Mouse (Mus musculus): ENCODE data around the gene Xpr1. TPM values are rescaled to one million over a fixed set of nuclear protein-coding genes. Genes with fewer than 3 reads are reported as not detected.

The Xpr1 gene
- total and polyA plus RNA-seq, 3 experiments, result 6.2 to 67.8 (median 12.2) TPM

GRCm38 (mm10) chr1:155239962-155240717 lies 177.1 kb downstream of the Xpr1 start (continued):
- no peak for TF ChIP-seq USF1 (IDR thresholded peaks at IDR 0.05; ENCODE audit: low read depth, low read length)
- no peak for TF ChIP-seq MAZ (IDR thresholded peaks at IDR 0.05; ENCODE audit: low read depth, low read length)

- DNase-seq (ENCODE audit: low read depth, low spot score), result no peak
- no peaks in the 10 kb centered on the region; a peak in 1 of 4 replicates for H3K36me3 ChIP-seq (ENCODE audit: control insufficient read depth in 1 of 2, insufficient read depth in 2 of 2, low read length in 2 of 2)
- H3K27ac ChIP-seq (ENCODE audit: control insufficient read depth, low read depth, low read length), result no peak overlapping the region
- no peak for TF ChIP-seq USF2 (IDR thresholded peaks at IDR 0.05; ENCODE audit: borderline replicate concordance in 1 of 2, insufficient read depth in 1 of 2, low read depth in 1 of 2, low read length in 2 of 2)
- TF ChIP-seq MYC (IDR thresholded peaks at IDR 0.05; ENCODE audit: low read depth, low read length), result no peak
- no peak for TF ChIP-seq HCFC1 (IDR thresholded peaks at IDR 0.05; ENCODE audit: low read depth, low read length)
- TF ChIP-seq MEF2A (IDR thresholded peaks at IDR 0.05; ENCODE audit: extremely low read depth, insufficient replicate concordance, low read depth, low read length, poor library complexity, severe bottlenecking), result no peak
- peaks cover 2 to 15% of the 10 kb centered on the region in 2 experiments; a peak in 3 of 4 replicates for H3K4me1 ChIP-seq (ENCODE audit: control insufficient read depth in 1 of 2, insufficient read depth in 2 of 2, low read length in 2 of 2)
- H3K79me2 ChIP-seq (ENCODE audit: control insufficient read depth, insufficient read depth, low read length, poor library complexity), result no peaks in the 10 kb centered on the region
- no peak overlapping the region for H3K4me3 ChIP-seq (ENCODE audit: control insufficient read depth in 1 of 2, insufficient read depth in 1 of 2, low read depth in 2 of 2, low read length in 2 of 2)
- H3K9me3 ChIP-seq (replicated peaks; ENCODE audit: insufficient read depth, low read length), result no peaks in the 10 kb centered on the region
- no peaks in the 10 kb centered on the region for H3K27me3 ChIP-seq (ENCODE audit: control insufficient read depth in 1 of 2, insufficient read depth in 2 of 2, low read length in 2 of 2)
- H3K9ac ChIP-seq (ENCODE audit: control insufficient read depth, low read depth, low read length, poor library complexity, severe bottlenecking), result no peak overlapping the region
Observed at GRCm38 (mm10) chr1:155239169-155239568, 178.0 kb downstream of the Xpr1 start.

GRCm38 (mm10) chr1:155238126-155238525 lies 179.1 kb downstream of the Xpr1 start:
- no peak overlapping the region for H3K9ac ChIP-seq (ENCODE audit: control insufficient read depth, low read depth, low read length, poor library complexity, severe bottlenecking)
- no peak overlapping the region for H3K27ac ChIP-seq (ENCODE audit: control insufficient read depth, low read depth, low read length)
- no peaks in the 10 kb centered on the region for H3K79me2 ChIP-seq (ENCODE audit: control insufficient read depth, insufficient read depth, low read length, poor library complexity)
- H3K4me1 ChIP-seq (ENCODE audit: control insufficient read depth in 1 of 2, insufficient read depth in 2 of 2, low read length in 2 of 2), result peaks cover 2 to 15% of the 10 kb centered on the region in 2 experiments; a peak in 3 of 4 replicates
- H3K36me3 ChIP-seq (ENCODE audit: control insufficient read depth in 1 of 2, insufficient read depth in 2 of 2, low read length in 2 of 2), result no peaks in the 10 kb centered on the region; a peak in 1 of 4 replicates
- TF ChIP-seq TAL1 (IDR thresholded peaks at IDR 0.05; ENCODE audit: low read length) (no peak), MEF2A (IDR thresholded peaks at IDR 0.05; ENCODE audit: extremely low read depth, insufficient replicate concordance, low read depth, low read length, poor library complexity, severe bottlenecking) (no peak), SMC3 (IDR thresholded peaks at IDR 0.05; ENCODE audit: low read depth, low read length) (no peak), KAT2A (conservative IDR thresholded peaks at IDR 0.05; ENCODE audit: low read depth, low read length) (no peak), CHD1 (IDR thresholded peaks at IDR 0.05; ENCODE audit: low read depth, low read length) (no peak), MYC (IDR thresholded peaks at IDR 0.05; ENCODE audit: low read depth, low read length) (no peak), CTCF (IDR thresholded peaks at IDR 0.05 in 2 of 3, conservative IDR thresholded peaks at IDR 0.05 in 1 of 3; ENCODE audit: control insufficient read depth in 1 of 3, insufficient read depth in 1 of 3, low read depth in 2 of 3, low read length in 3 of 3, poor library complexity in 1 of 3, severe bottlenecking in 1 of 3) (no peak), ZC3H11A (IDR thresholded peaks at IDR 0.05; ENCODE audit: low read depth, low read length) (no peak), USF1 (IDR thresholded peaks at IDR 0.05; ENCODE audit: low read depth, low read length) (no peak), BHLHE40 (IDR thresholded peaks at IDR 0.05; ENCODE audit: borderline replicate concordance, low read depth, low read length) (no peak), TBP (IDR thresholded peaks at IDR 0.05; ENCODE audit: low read depth, low read length) (no peak), EP300 (IDR thresholded peaks at IDR 0.05; ENCODE audit: low read depth in 1 of 2, low read length in 2 of 2) (no peak), NRF1 (IDR thresholded peaks at IDR 0.05; ENCODE audit: insufficient read depth, low read depth, low read length, poor library complexity, severe bottlenecking) (no peak), GABPA (IDR thresholded peaks at IDR 0.05; ENCODE audit: low read depth, low read length) (no peak), RCOR1 (IDR thresholded peaks at IDR 0.05; ENCODE audit: low read depth, low read length) (no peak), ZKSCAN1 (IDR thresholded peaks at IDR 0.05; ENCODE audit: low read depth, low read length) (no peak), MAZ (IDR thresholded peaks at IDR 0.05; ENCODE audit: low read depth, low read length) (no peak), HCFC1 (IDR thresholded peaks at IDR 0.05; ENCODE audit: low read depth, low read length) (no peak)
- H3K9me3 ChIP-seq (replicated peaks; ENCODE audit: insufficient read depth, low read length), result no peaks in the 10 kb centered on the region
- no peaks in the 10 kb centered on the region for H3K27me3 ChIP-seq (ENCODE audit: control insufficient read depth in 1 of 2, insufficient read depth in 2 of 2, low read length in 2 of 2)
- no peak overlapping the region for H3K4me3 ChIP-seq (ENCODE audit: control insufficient read depth in 1 of 2, insufficient read depth in 1 of 2, low read depth in 2 of 2, low read length in 2 of 2)
- DNase-seq (ENCODE audit: low read depth, low spot score), result no peak
